Mouse (Mus musculus) forebrain, embryonic 16.5 days (tissue): ENCODE measurements around the gene Tsen2. TPM values are rescaled to one million over a fixed set of nuclear protein-coding genes. Genes with fewer than 3 reads are reported as not detected.

Source experiments
- ATAC-seq: fragments of 200-750 bp; cut with Nextera tagmentation; 2 replicates; pipeline ENCODE4 v1.8.0; 2017; ENCODE audit warnings: mild to moderate bottlenecking, moderate library complexity
- H3K27ac ChIP-seq: fragments of 300-500 bp; sonication (generic); 2 replicates; pipeline ENCODE4 v1.5.1; 2014; ENCODE audit warnings: low read length, control low read depth
- H3K27me3 ChIP-seq: fragments of 300-500 bp; sonication (generic); replicated peaks from 2 replicates; pipeline ENCODE4 v1.6.1; 2014; ENCODE audit warnings: low read length; ENCODE audit not compliant: control insufficient read depth, insufficient read depth
- H3K36me3 ChIP-seq: fragments of 300-500 bp; sonication (generic); 2 replicates; pipeline ENCODE4 v1.6.1; 2014; ENCODE audit not compliant: control insufficient read depth, insufficient read depth
- H3K4me1 ChIP-seq: fragments of 300-500 bp; sonication (generic); replicated peaks from 2 replicates; pipeline ENCODE4 v1.6.1; 2014; ENCODE audit warnings: low read length; ENCODE audit not compliant: control insufficient read depth, insufficient read depth
- H3K4me2 ChIP-seq: fragments of 300-500 bp; sonication (generic); 2 replicates; pipeline ENCODE4 v1.6.1; 2014; ENCODE audit warnings: mild to moderate bottlenecking, low read length, control low read depth
- H3K4me3 ChIP-seq: fragments of 300-500 bp; sonication (generic); replicated peaks from 2 replicates; pipeline ENCODE4 v1.5.1; 2014; ENCODE audit warnings: mild to moderate bottlenecking, low read length, control low read depth
- H3K9ac ChIP-seq: fragments of 300-500 bp; sonication (generic); replicated peaks from 2 replicates; pipeline ENCODE4 v1.6.1; 2014; ENCODE audit warnings: low read depth, low read length, control low read depth
- H3K9me3 ChIP-seq: fragments of 300-500 bp; sonication (generic); 2 replicates; pipeline ENCODE4 v1.6.1; 2016; ENCODE audit warnings: low read length; ENCODE audit not compliant: control insufficient read depth
- WGBS: fragments of 180-500 bp; shearing (Covaris S2); extraction: QIAGEN DNeasy Blood & Tissue Kit; methylation state at CpG from one replicate; pipeline ENCODE4 v1.1.7; 2014; 5-methylcytosine and 5-hydroxymethylcytosine counted together
- polyA plus RNA-seq: library from polyadenylated mRNA; unstranded; fragments of >200 nt; fragmentation: Nextera tagmentation; extraction: Ambion mirVana; gene quantifications from 2 replicates; pipeline ENCODE4 v1.2.1, GENCODE M21; 2015

Gene Tsen2
- polyA plus RNA-seq, 1 experiment from 2014 or later, result 42.8 TPM

GRCm38 (mm10) chr6:115528372-115528771, 16.1 kb upstream of the Tsen2 start:
- no peaks in the 10 kb centered on the region for H3K36me3 ChIP-seq
- 92% methylated on average over 4 of the region's 4 CpGs for WGBS
- H3K9ac ChIP-seq, result no peak overlapping the region
- no peak for ATAC-seq
- H3K27ac ChIP-seq, result no peak overlapping the region
- H3K4me2 ChIP-seq, result no peak overlapping the region
- H3K4me3 ChIP-seq, result no peak overlapping the region
- no peaks in the 10 kb centered on the region for H3K27me3 ChIP-seq
- H3K4me1 ChIP-seq, result no peaks in the 10 kb centered on the region
- H3K9me3 ChIP-seq, result no peaks in the 10 kb centered on the region

DNA sequence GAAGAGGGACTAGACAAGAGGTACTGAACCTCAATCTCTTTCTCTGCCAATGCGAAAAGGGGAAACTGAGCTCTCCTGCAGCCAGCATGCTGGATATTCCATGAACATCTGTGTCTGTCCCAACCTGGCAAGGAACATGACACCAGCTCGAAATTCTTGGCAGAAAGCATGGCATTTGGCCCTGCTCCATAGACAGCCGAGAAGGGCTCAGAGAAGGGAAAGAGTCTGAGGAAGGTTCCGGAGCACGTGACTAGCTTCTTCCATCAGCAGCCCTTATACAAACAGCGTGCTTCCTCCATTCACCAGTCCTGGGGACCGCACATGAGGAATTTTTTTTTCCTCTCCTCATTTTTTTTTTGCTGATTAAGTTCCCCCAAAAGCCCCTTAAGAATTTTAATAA, 9.8 kb upstream of the Tsen2 start:
- H3K9ac ChIP-seq, result no peak overlapping the region
- peaks cover 4% of the 10 kb centered on the region for H3K4me1 ChIP-seq
- no peak overlapping the region for H3K4me3 ChIP-seq
- no peaks in the 10 kb centered on the region for H3K27me3 ChIP-seq
- no peaks in the 10 kb centered on the region for H3K36me3 ChIP-seq
- WGBS, result 52% methylated on average over 7 of the region's 7 CpGs
- no peaks in the 10 kb centered on the region for H3K9me3 ChIP-seq
- no peak overlapping the region for H3K27ac ChIP-seq
- ATAC-seq, result no peak
- H3K4me2 ChIP-seq, result no peak overlapping the region

- Histone ChIP-seq H3K4me1 (peaks cover 4% of the 10 kb centered on the region), H3K27ac (no peak overlapping the region), H3K4me2 (no peak overlapping the region), H3K36me3 (no peaks in the 10 kb centered on the region), H3K9ac (no peak overlapping the region), H3K27me3 (0 out of 2 replicates have a peak, but pooled peaks cover 2% of the 10 kb centered on the region), H3K4me3 (no peak overlapping the region), H3K9me3 (no peaks in the 10 kb centered on the region)
- ATAC-seq, result no peak
- WGBS, result 49% methylated on average over 4 of the region's 4 CpGs
Observed at GRCm38 (mm10) chr6:115536169-115536568, 8.3 kb upstream of the Tsen2 start.

DNA sequence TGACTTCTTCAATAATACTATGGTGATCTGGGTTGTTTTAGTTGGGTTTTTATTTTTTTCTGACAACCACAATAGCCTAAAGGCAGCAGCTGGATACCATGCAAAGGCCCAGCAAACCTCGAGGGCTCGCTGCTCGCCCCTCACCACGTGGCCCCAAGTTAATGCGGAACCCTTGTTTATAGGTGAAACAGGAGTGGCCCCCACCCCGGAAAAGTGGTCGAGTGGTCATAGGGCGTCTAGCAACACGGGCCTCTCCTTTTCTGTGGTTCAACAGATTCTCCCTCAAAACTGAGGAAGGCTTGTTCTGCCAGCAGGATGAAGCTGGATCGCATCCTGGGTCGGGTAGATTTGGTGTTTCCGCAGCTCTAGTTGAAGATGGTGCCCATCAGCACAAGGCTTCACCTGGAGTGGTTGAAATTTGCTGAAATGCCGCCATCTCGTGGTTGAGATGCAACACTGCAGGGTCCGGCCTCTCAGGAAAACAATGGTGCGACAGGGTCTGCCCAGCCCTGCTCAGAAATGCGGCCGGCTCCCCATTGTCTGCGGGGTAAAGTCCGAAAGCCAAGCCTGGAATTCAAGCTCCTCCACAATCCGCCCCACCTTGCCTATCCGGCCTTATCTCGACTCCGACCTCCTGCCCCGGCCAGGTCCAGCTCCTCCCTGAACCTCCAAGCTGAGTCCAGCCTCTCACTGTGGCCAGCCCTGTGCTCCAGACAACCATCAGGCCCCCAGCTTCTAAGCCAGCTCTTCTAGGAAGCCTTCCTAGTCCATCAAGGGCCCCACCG, 5.6 kb upstream of the Tsen2 start:
- 0 out of 2 replicates have a peak, but pooled peaks cover 2% of the 10 kb centered on the region for H3K27me3 ChIP-seq
- no peak overlapping the region for H3K27ac ChIP-seq
- peak overlapping the region; percentile 24 for H3K4me3 ChIP-seq
- peaks cover 4% of the 10 kb centered on the region for H3K4me1 ChIP-seq
- no peaks in the 10 kb centered on the region for H3K9me3 ChIP-seq
- peak overlapping the region; percentile 50 for H3K4me2 ChIP-seq
- H3K36me3 ChIP-seq, result no peaks in the 10 kb centered on the region
- 19% methylated on average over 26 of the region's 26 CpGs for WGBS
- peak overlapping the region; percentile 46 for H3K9ac ChIP-seq
- ATAC-seq, result peak; percentile 85

- Histone ChIP-seq H3K9ac (no peak overlapping the region), H3K9me3 (no peaks in the 10 kb centered on the region), H3K27ac (no peak overlapping the region), H3K27me3 (0 out of 2 replicates have a peak, but pooled peaks cover 2% of the 10 kb centered on the region), H3K4me1 (peaks cover 10% of the 10 kb centered on the region), H3K4me2 (no peak overlapping the region), H3K36me3 (no peaks in the 10 kb centered on the region), H3K4me3 (no peak overlapping the region)
- 50% methylated on average over 6 of the region's 6 CpGs for WGBS
- ATAC-seq, result no peak
Observed at GRCm38 (mm10) chr6:115541676-115542275, 2.7 kb upstream of the Tsen2 start.

DNA sequence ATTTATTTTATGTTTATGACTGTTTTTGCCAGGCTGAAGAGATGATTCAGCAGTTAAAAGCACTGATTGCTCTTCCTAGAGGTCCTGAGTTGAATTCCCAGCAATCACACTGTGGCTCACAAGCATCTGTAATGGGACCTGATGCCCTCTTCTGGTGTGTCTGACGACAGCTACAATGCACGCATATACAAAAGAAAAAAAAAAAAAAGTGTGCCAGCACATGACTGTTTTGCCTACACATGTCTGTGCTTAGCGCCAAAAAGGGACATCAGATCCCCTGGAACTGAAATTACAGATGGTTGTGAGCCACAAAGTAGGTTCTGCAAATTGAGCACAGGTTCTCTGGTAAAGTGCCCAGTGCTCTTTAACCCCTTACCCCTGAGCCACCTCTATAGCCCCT, 2.1 kb upstream of the Tsen2 start:
- Histone ChIP-seq H3K9ac (no peak overlapping the region), H3K27ac (no peak overlapping the region), H3K4me1 (peaks cover 10% of the 10 kb centered on the region), H3K36me3 (no peaks in the 10 kb centered on the region), H3K9me3 (no peaks in the 10 kb centered on the region), H3K27me3 (0 out of 2 replicates have a peak, but pooled peaks cover 2% of the 10 kb centered on the region), H3K4me3 (no peak overlapping the region), H3K4me2 (no peak overlapping the region)
- 50% methylated on average over 3 of the region's 3 CpGs for WGBS
- no peak for ATAC-seq

GRCm38 (mm10) chr6:115546276-115546675, 1.8 kb downstream of the Tsen2 start:
- ATAC-seq, result no peak
- Histone ChIP-seq H3K36me3 (peaks cover 10% of the 10 kb centered on the region; the same call in 1 of the 2 replicates), H3K4me3 (no peak overlapping the region), H3K4me2 (no peak overlapping the region), H3K4me1 (peaks cover 10% of the 10 kb centered on the region), H3K9ac (no peak overlapping the region), H3K9me3 (no peaks in the 10 kb centered on the region), H3K27ac (no peak overlapping the region), H3K27me3 (no peaks in the 10 kb centered on the region)
- 86% methylated on average over 5 of the region's 5 CpGs for WGBS

- Histone ChIP-seq H3K4me2 (no peak overlapping the region), H3K27me3 (no peaks in the 10 kb centered on the region), H3K9ac (no peak overlapping the region), H3K9me3 (no peaks in the 10 kb centered on the region), H3K27ac (no peak overlapping the region), H3K36me3 (peaks cover 16% of the 10 kb centered on the region), H3K4me3 (no peak overlapping the region), H3K4me1 (no peaks in the 10 kb centered on the region)
- no peak for ATAC-seq
- 82% methylated on average over 5 of the region's 5 CpGs for WGBS
Observed at GRCm38 (mm10) chr6:115555485-115555884, 11.0 kb downstream of the Tsen2 start.

DNA sequence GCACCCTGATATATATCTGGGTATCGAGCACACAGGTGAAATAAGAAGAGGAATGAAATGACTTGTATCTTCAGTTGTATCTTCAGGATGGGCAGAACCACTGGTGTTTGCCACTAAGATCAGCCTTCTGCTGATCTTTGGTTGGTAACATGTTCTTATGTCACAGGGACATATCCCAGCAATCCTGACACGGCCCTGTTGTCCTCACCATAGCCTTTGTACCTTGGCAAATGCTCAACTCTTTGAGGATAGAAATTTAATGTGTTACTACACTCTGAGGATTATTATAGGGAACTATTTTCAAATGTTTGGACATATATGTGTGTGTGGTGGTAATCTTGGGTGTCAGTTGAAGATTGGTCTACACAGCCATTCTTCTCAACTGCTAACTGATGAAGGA, 13.7 kb downstream of the Tsen2 start:
- H3K9me3 ChIP-seq, result no peaks in the 10 kb centered on the region
- no peak overlapping the region for H3K27ac ChIP-seq
- no peak for ATAC-seq
- 93% methylated on average over 2 of the region's 2 CpGs for WGBS
- H3K9ac ChIP-seq, result no peak overlapping the region
- H3K4me2 ChIP-seq, result no peak overlapping the region
- no peaks in the 10 kb centered on the region for H3K27me3 ChIP-seq
- H3K4me1 ChIP-seq, result no peaks in the 10 kb centered on the region
- H3K36me3 ChIP-seq, result peaks cover 22% of the 10 kb centered on the region
- H3K4me3 ChIP-seq, result no peak overlapping the region
